Mouse (Mus musculus) bone marrow macrophage, adult 2 months (primary cell): ENCODE measurements around the gene Pde4d.

Experiments
- CTCF ChIP-seq: IDR thresholded peaks from 2 replicates; pipeline ENCODE4 v1.5.1; 2012; ENCODE audit warnings: low read depth, mild to moderate bottlenecking, low read length, moderate library complexity
- POLR2A ChIP-seq: IDR thresholded peaks from 2 replicates; pipeline ENCODE4 v1.6.1; 2012; ENCODE audit warnings: mild to moderate bottlenecking, low read depth, low read length, borderline replicate concordance

GRCm38 (mm10) chr13:109296347-109297037 is 846.7 kb downstream of the Pde4d start:
- TF ChIP-seq POLR2A, result no peak
- TF ChIP-seq CTCF, result no peak
